ENCODE assay signal across 8 mouse cellular contexts in genomic region chr7:30973251-30973500, GRCm38 (mm10). TPM values are rescaled to one million over a fixed set of nuclear protein-coding genes. Genes with fewer than 3 reads are reported as not detected.
A peak's percentile ranks its signal among the peaks of the same experiment; 100 is the strongest.
DNase-seq lines count a peak whose midpoint lies in the region; ATAC-seq and TF ChIP-seq lines count a peak whose summit lies in the region.

Lsr (minus strand) TSS chr7:30973464.

- H3K4me2 ChIP-seq in kidney, embryonic 16.5 days (replicated peaks; ENCODE audit: low read depth, low read length) = peak within 1 kb of the TSS; percentile 64
- H3K4me2 ChIP-seq in forebrain, embryonic 16.5 days (ENCODE audit: low read length) = peak within 1 kb of the TSS; percentile 57
- H3K4me2 ChIP-seq in liver, embryonic 14.5 days (ENCODE audit: low read depth) = peak within 1 kb of the TSS; percentile 64
- H3K4me2 ChIP-seq in stomach, embryonic 15.5 days = peak within 1 kb of the TSS; percentile 67

- H3K9ac ChIP-seq in kidney, embryonic 16.5 days (replicated peaks; ENCODE audit: low read length) = peak within 1 kb of the TSS; percentile 72
- peak within 1 kb of the TSS; percentile 26 for H3K9ac ChIP-seq in forebrain, embryonic 16.5 days (replicated peaks; ENCODE audit: low read depth, low read length)
- peak within 1 kb of the TSS; percentile 36; the same call in 1 of the 2 replicates for H3K9ac ChIP-seq in liver, embryonic 14.5 days (replicated peaks)
- H3K9ac ChIP-seq in stomach, embryonic 15.5 days = peak within 1 kb of the TSS; percentile 39

- peaks cover 8% of the 10 kb centered on the region; the same call in 1 of the 2 replicates for H3K27me3 ChIP-seq in kidney, embryonic 16.5 days (ENCODE audit: insufficient read depth, low read length)
- peaks cover 3% of the 10 kb centered on the region; the same call in 1 of the 2 replicates for H3K27me3 ChIP-seq in forebrain, embryonic 16.5 days (replicated peaks; ENCODE audit: control insufficient read depth, insufficient read depth, low read length)
- H3K27me3 ChIP-seq in liver, embryonic 14.5 days (ENCODE audit: control insufficient read depth, insufficient read depth, low read length) = peaks cover 11% of the 10 kb centered on the region
- 0 out of 2 replicates have a peak, but pooled peaks cover 9% of the 10 kb centered on the region for H3K27me3 ChIP-seq in stomach, embryonic 15.5 days (replicated peaks)

- WGBS in kidney, embryonic 16.5 days = 1% methylated on average over 19 of the region's 19 CpGs
- WGBS in forebrain, embryonic 16.5 days = 4% methylated on average over 18 of the region's 19 CpGs
- WGBS in liver, embryonic 14.5 days (ENCODE audit: insufficient replicate concordance) = 3% methylated on average over 19 of the region's 19 CpGs
- WGBS in stomach, embryonic 15.5 days = under 1% methylated on average over 19 of the region's 19 CpGs

- no peaks in the 10 kb centered on the region for H3K9me3 ChIP-seq in kidney, embryonic 16.5 days (ENCODE audit: low read length)
- no peaks in the 10 kb centered on the region for H3K9me3 ChIP-seq in forebrain, embryonic 16.5 days (ENCODE audit: control insufficient read depth, low read length)
- no peaks in the 10 kb centered on the region for H3K9me3 ChIP-seq in liver, embryonic 14.5 days (ENCODE audit: control insufficient read depth, low read length)
- no peaks in the 10 kb centered on the region for H3K9me3 ChIP-seq in stomach, embryonic 15.5 days

- no peak for DNase-seq in kidney, postnatal 10 days
- DNase-seq in liver, embryonic 14.5 days (ENCODE audit: low read depth in 3 of 3, low spot score in 3 of 3) = no peak
- DNase-seq in spleen, postnatal 14 days (ENCODE audit: low spot score in 2 of 2) = no peak
- DNase-seq in natural killer cell, adult 2 months (ENCODE audit: low spot score in 2 of 2) = no peak

- ATAC-seq in kidney, embryonic 16.5 days (ENCODE audit: low FRiP score, low TSS enrichment) = peak; percentile 92; the same call in 1 of the 2 replicates
- no peak; the same call in none of the 2 replicates for ATAC-seq in forebrain, embryonic 16.5 days
- peak; percentile 76; the same call in 1 of the 2 replicates for ATAC-seq in liver, embryonic 14.5 days (ENCODE audit: insufficient read depth)
- no peak for ATAC-seq in stomach, embryonic 15.5 days (ENCODE audit: insufficient read depth, low FRiP score, low read depth)

- H3K36me3 ChIP-seq in kidney, embryonic 16.5 days (ENCODE audit: insufficient read depth, low read length) = peaks cover 3% of the 10 kb centered on the region; the same call in 1 of the 2 replicates
- H3K36me3 ChIP-seq in forebrain, embryonic 16.5 days (ENCODE audit: control insufficient read depth, insufficient read depth) = no peaks in the 10 kb centered on the region
- H3K36me3 ChIP-seq in liver, embryonic 14.5 days (replicated peaks; ENCODE audit: control insufficient read depth, insufficient read depth, low read depth) = no peaks in the 10 kb centered on the region
- H3K36me3 ChIP-seq in stomach, embryonic 15.5 days = no peaks in the 10 kb centered on the region

- no peak for TF ChIP-seq EP300 in liver, embryonic 14.5 days (IDR thresholded peaks at IDR 0.05; ENCODE audit: low read depth)

- TF ChIP-seq CTCF in bone marrow macrophage, adult 2 months (IDR thresholded peaks at IDR 0.05; ENCODE audit: low read depth, low read length) = no peak
- no peak for TF ChIP-seq CTCF in liver, embryonic 14.5 days (IDR thresholded peaks at IDR 0.05; ENCODE audit: low read depth)

- peak within 1 kb of the TSS; percentile 62 for H3K4me3 ChIP-seq in kidney, embryonic 16.5 days (ENCODE audit: low read length)
- peak within 1 kb of the TSS; percentile 61 for H3K4me3 ChIP-seq in bone marrow macrophage, adult 2 months (ENCODE audit: insufficient read depth, low read length)
- H3K4me3 ChIP-seq in forebrain, embryonic 16.5 days (replicated peaks; ENCODE audit: low read length) = peak within 1 kb of the TSS; percentile 36
- peak within 1 kb of the TSS; percentile 51 to 55 for H3K4me3 ChIP-seq in liver, embryonic 14.5 days (ENCODE audit: insufficient read depth in 1 of 2, low read depth in 2 of 2, low read length in 2 of 2)
- H3K4me3 ChIP-seq in stomach, embryonic 15.5 days (replicated peaks) = peak within 1 kb of the TSS; percentile 51

- peaks cover 16% of the 10 kb centered on the region for H3K4me1 ChIP-seq in kidney, embryonic 16.5 days (ENCODE audit: insufficient read depth, low read length)
- no peaks in the 10 kb centered on the region for H3K4me1 ChIP-seq in bone marrow macrophage, adult 2 months (ENCODE audit: control insufficient read depth, insufficient read depth, low read length)
- H3K4me1 ChIP-seq in forebrain, embryonic 16.5 days (replicated peaks; ENCODE audit: control insufficient read depth, insufficient read depth, low read length) = peaks cover 9% of the 10 kb centered on the region
- H3K4me1 ChIP-seq in liver, embryonic 14.5 days (replicated peaks; ENCODE audit: control insufficient read depth in 2 of 2, insufficient read depth in 2 of 2, low read length in 1 of 2) = no peaks in the 10 kb centered on the region
- 0 out of 2 replicates have a peak, but pooled peaks cover 6% of the 10 kb centered on the region for H3K4me1 ChIP-seq in stomach, embryonic 15.5 days

- TF ChIP-seq POLR2A in bone marrow macrophage, adult 2 months (IDR thresholded peaks at IDR 0.05; ENCODE audit: borderline replicate concordance, low read depth, low read length) = no peak

- H3K27ac ChIP-seq in kidney, embryonic 16.5 days (ENCODE audit: low read length) = peak within 1 kb of the TSS; percentile 96
- H3K27ac ChIP-seq in bone marrow macrophage, adult 2 months (ENCODE audit: insufficient read depth, low read depth, low read length) = peak within 1 kb of the TSS; percentile 56
- H3K27ac ChIP-seq in forebrain, embryonic 16.5 days (ENCODE audit: low read length) = no peak within 1 kb of the TSS
- no peak within 1 kb of the TSS for H3K27ac ChIP-seq in liver, embryonic 14.5 days
- H3K27ac ChIP-seq in stomach, embryonic 15.5 days = peak within 1 kb of the TSS; percentile 94

RNA-seq across cellular contexts. Expression of gene Lsr, which starts in this region (rescaled TPM):
- 72.5 and 73.5 TPM in 2 replicates for polyA plus RNA-seq in kidney, embryonic 16.5 days (2015; fragmentation: Nextera tagmentation; extraction: Ambion mirVana)
- 29.2 and 32.1 TPM in 2 replicates for polyA plus RNA-seq in bone marrow macrophage, adult 2 months (2012; ENCODE audit: insufficient read depth, insufficient read length, missing spikeins)
- 21.3 and 23.2 TPM in 2 replicates for polyA plus RNA-seq in forebrain, embryonic 16.5 days (2015; fragmentation: Nextera tagmentation; extraction: Ambion mirVana)
- polyA plus RNA-seq in liver, embryonic 14.5 days (2012; rRNA removed) = 14.3 and 17.4 TPM in 2 replicates
- polyA plus RNA-seq in liver, embryonic 14.5 days (2014; fragmentation: Nextera tagmentation; extraction: Ambion mirVana) = 15.1 and 16.0 TPM in 2 replicates
- polyA plus RNA-seq in stomach, embryonic 15.5 days (2015; fragmentation: Nextera tagmentation; extraction: Ambion mirVana) = 102 and 116 TPM in 2 replicates

Comparison
In these comparisons a context has a peak if more than half of its experiments do, and no peak if none do; other contexts are left out.
1. ATAC-seq: peak in kidney, embryonic 16.5 days (single experiment) and liver, embryonic 14.5 days (single experiment); none in forebrain, embryonic 16.5 days (single experiment) and stomach, embryonic 15.5 days (single experiment).
2. H3K27ac ChIP-seq: peak in kidney, embryonic 16.5 days (single experiment), bone marrow macrophage, adult 2 months (single experiment) and stomach, embryonic 15.5 days (single experiment); none in forebrain, embryonic 16.5 days (single experiment) and liver, embryonic 14.5 days (single experiment).
3. Peak in every context shown above with its lines, with median percentiles within 50 percentile points of each other: H3K4me2 ChIP-seq, H3K4me3 ChIP-seq and H3K9ac ChIP-seq.